Mouse (Mus musculus): ENCODE measurements at regions not wholly inside any gene's neighbourhood (a gene's known extent, or its start where the extent isn't known, plus 50 kb on each side); places are given as distances from the start of the nearest gene placed in this dataset.

DNA sequence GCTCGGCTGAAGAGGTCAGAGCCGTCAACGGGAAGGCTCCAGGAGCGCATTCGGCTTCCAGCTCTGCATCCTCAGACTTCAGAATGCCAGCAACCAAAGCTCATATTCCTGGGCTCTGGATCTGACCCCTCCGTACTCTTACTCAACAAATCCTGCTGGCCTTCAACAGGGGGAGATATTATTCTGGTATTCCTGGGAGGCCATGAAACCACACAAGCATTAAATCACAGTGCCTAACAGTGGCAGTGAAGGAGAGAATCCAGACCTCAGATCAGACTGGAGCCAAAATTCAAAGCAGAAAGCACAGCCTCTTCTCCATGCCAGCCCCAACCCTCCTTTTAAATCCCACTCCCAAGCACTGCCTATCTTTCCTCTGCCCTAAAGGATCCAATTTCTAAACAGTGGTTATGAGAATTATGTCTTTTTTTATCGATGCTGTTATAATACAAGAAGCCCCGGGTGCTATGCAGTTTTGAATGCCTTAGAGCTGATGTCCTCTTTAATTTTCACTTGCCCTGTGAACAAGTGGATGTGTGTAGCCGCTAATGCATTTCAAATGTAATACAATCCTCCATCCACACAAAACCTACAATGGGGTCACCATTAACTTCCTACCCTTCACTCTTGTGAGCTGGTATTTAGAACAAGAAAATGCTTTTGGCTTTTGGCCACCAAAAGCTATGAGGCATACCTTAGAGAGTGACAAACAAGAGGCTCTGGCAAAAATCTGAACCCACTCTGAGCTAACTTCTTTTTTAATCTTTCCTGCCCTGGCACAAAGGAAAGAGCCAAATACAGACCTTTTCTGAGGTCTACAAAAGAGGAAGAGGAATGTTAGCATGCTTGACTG is 333.1 kb upstream of the Epha4 start:
- H3K9me3 ChIP-seq (replicated peaks; ENCODE audit: low read length): no peaks in the 10 kb centered on the region
- H3K27ac ChIP-seq (ENCODE audit: insufficient read depth, low read depth): no peak overlapping the region
- in situ Hi-C loops (cut with MboI; ENCODE audit: low pct_ligation_motif_present, low pct_unique_long_range_greater_than_20kb, low sequenced_read_pairs) (no loop called here), dilution Hi-C loops (cut with MboI; ENCODE audit: extremely low pct_ligation_motif_present, extremely low pct_unique_long_range_greater_than_20kb, low sequenced_read_pairs) (no loop called here)
- H3K79me2 ChIP-seq (replicated peaks; ENCODE audit: control insufficient read depth, extremely low read depth, insufficient read depth, poor library complexity, severe bottlenecking): no peaks in the 10 kb centered on the region
- TF ChIP-seq ELF1 (IDR thresholded peaks at IDR 0.05; ENCODE audit: low read depth, low read length) (no peak), EP300 (IDR thresholded peaks at IDR 0.05; ENCODE audit: low read length) (peak; percentile 69; the same call in 1 of the 2 replicates), JUND (conservative IDR thresholded peaks at IDR 0.05; ENCODE audit: low read depth, low read length) (0 out of 2 replicates have a peak, but pooled peaks have one; percentile 20)
- peak; percentile 42 for DNase-seq (ENCODE audit: extremely low read depth)
- H3K4me2 ChIP-seq (ENCODE audit: insufficient read depth, low read depth, poor library complexity, severe bottlenecking): no peak overlapping the region
- no peak overlapping the region for H3K9ac ChIP-seq (ENCODE audit: insufficient read depth, low read depth)
- no peak overlapping the region for H3K4me3 ChIP-seq (replicated peaks in 1 of 3; ENCODE audit: low read depth in 2 of 3, low read length in 2 of 3, poor library complexity in 1 of 3)
- H3K27me3 ChIP-seq (replicated peaks): no peaks in the 10 kb centered on the region
- peaks cover 0 to 22% of the 10 kb centered on the region in 2 experiments; a peak in 2 of 4 replicates for H3K4me1 ChIP-seq (ENCODE audit: control insufficient read depth in 1 of 2, insufficient read depth in 2 of 2)
- no peaks in the 10 kb centered on the region for H3K36me3 ChIP-seq (replicated peaks in 1 of 2; ENCODE audit: control insufficient read depth in 1 of 2, insufficient read depth in 1 of 2, low read length in 1 of 2)

DNA sequence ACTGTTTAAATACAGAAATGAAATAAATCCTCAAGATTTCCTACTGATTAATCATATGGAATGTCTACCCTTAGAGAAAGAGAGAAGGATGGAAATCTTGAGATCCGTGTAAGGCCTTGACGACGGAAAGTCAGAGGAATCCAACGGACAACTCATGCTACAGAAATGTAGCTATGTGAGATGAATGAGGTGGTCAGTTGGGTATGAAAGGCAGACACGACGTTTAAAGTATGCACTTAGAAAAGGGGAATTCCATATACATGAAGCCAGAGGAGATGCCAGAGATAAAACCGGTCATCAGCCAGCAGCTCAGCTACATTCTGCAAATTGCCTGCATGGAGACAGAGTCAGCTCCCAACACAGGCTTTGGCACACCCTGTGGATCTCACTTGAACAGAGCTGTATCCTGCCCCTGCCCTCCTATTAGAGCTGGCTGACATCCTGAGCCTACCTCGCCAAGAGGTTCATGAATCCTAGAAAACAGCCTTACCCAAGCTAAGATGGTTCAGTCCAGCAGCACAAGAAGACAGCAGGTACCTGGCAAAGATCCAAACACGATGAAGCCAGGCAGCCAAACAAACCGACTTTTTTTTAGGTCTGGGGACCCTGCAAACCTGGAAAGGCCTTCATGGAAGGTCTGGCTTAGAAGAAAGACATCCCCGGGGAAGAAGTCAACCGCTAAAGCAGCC is 331.3 kb upstream of the Epha4 start:
- TF ChIP-seq NRF1 (IDR thresholded peaks at IDR 0.05; ENCODE audit: low read depth, low read length) (no peak), JUND (conservative IDR thresholded peaks at IDR 0.05; ENCODE audit: low read depth, low read length) (no peak), EP300 (IDR thresholded peaks at IDR 0.05; ENCODE audit: low read length) (no peak), MEF2A (IDR thresholded peaks at IDR 0.05; ENCODE audit: borderline replicate concordance, low read depth, low read length) (no peak), TCF12 (IDR thresholded peaks at IDR 0.05; ENCODE audit: low read depth, low read length) (no peak), SIN3A (IDR thresholded peaks at IDR 0.05; ENCODE audit: low read length) (no peak), BHLHE40 (IDR thresholded peaks at IDR 0.05; ENCODE audit: low read depth, low read length) (no peak), POLR2AphosphoS2 (IDR thresholded peaks at IDR 0.05; ENCODE audit: low read depth, low read length) (no peak), MAX (IDR thresholded peaks at IDR 0.05; ENCODE audit: low read length) (no peak), ELF1 (IDR thresholded peaks at IDR 0.05; ENCODE audit: low read depth, low read length) (no peak), CHD2 (IDR thresholded peaks at IDR 0.05; ENCODE audit: low read length) (no peak), GABPA (IDR thresholded peaks at IDR 0.05; ENCODE audit: insufficient replicate concordance, low read depth, low read length) (no peak), HCFC1 (IDR thresholded peaks at IDR 0.05; ENCODE audit: low read depth, low read length) (no peak)
- in situ Hi-C loops (cut with MboI; ENCODE audit: low pct_ligation_motif_present, low pct_unique_long_range_greater_than_20kb, low sequenced_read_pairs): no loop called here
- Histone ChIP-seq H3K27ac (ENCODE audit: insufficient read depth, low read depth) (no peak overlapping the region), H3K9ac (ENCODE audit: insufficient read depth, low read depth) (no peak overlapping the region), H3K4me1 (ENCODE audit: control insufficient read depth in 1 of 2, insufficient read depth in 2 of 2) (peaks cover 0 to 24% of the 10 kb centered on the region in 2 experiments; a peak in 2 of 4 replicates), H3K79me2 (replicated peaks; ENCODE audit: control insufficient read depth, extremely low read depth, insufficient read depth, poor library complexity, severe bottlenecking) (no peaks in the 10 kb centered on the region), H3K9me3 (replicated peaks; ENCODE audit: low read length) (no peaks in the 10 kb centered on the region), H3K36me3 (replicated peaks in 1 of 2; ENCODE audit: control insufficient read depth in 1 of 2, insufficient read depth in 1 of 2, low read length in 1 of 2) (no peaks in the 10 kb centered on the region), H3K4me3 (replicated peaks in 1 of 3; ENCODE audit: low read depth in 2 of 3, low read length in 2 of 3, poor library complexity in 1 of 3) (no peak overlapping the region), H3K4me2 (ENCODE audit: insufficient read depth, low read depth, poor library complexity, severe bottlenecking) (no peak overlapping the region), H3K27me3 (replicated peaks) (no peaks in the 10 kb centered on the region)
- DNase-seq (ENCODE audit: extremely low read depth): no peak
- dilution Hi-C loops (cut with MboI; ENCODE audit: extremely low pct_ligation_motif_present, extremely low pct_unique_long_range_greater_than_20kb, low sequenced_read_pairs): no loop called here
